Mouse (Mus musculus): ENCODE data around the gene Stac3. TPM values are rescaled to one million over a fixed set of nuclear protein-coding genes. Genes with fewer than 3 reads are reported as not detected.
A peak's percentile ranks its signal among the peaks of the same experiment; 100 is the strongest.

The Stac3 gene
- total and polyA plus RNA-seq, 2 experiments from 2014 or later: 0.50 to 1.7 TPM

DNA sequence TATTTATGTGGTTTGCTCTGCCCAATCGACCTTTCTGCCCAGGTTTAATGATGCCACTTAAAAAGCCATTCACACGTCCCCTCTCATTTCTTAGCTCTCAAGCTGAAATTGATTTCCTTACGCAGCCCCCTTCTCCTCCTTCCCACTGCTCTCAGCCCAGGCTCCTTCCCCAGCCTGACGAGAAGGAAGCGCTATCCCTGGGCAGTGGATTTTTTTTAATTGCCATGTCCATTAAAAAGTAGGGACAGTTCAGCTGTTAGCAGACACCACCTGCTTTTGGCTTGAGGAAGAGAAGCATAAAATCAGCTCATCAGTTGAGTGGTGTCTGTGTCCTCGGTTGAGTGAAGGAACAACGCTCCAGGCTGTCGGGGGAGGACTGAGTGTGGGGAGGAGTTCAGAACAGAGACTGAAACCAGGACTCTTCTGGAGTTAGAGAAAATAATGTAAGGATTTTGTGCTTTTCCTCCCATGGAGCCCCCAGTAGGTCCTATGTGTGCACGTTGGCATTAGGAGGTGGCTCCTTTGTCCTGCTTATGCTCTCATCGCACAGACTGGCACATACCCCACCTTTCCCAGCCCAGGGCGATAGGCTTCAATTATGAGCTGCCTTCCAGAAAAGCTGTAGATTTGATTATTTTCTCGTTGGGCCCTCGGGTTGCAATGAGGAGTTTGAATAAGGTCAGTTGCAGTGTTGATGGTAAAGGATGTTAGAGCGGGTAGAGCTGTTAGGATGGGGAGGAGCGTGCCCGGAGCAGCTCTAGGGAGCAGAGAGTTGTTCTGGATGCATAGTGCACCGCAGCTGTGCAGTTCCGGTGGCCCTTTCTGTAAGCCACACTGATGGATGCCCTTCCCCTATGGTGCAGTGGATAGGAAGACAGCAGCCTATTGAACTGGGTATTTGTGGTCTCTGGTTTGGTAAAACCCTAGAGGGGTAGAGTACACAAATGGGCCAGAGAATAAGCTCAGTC lies 11.0 kb upstream of the Stac3 start:
- Histone ChIP-seq H3K9me3 (ENCODE audit: low read length) (no peaks in the 10 kb centered on the region), H3K27ac (ENCODE audit: low read depth, low read length) (0 out of 2 replicates have a peak overlapping the region, but pooled peaks have one; percentile 9), H3K4me2 (ENCODE audit: low read depth) (no peak overlapping the region), H3K36me3 (ENCODE audit: insufficient read depth) (peaks cover 71% of the 10 kb centered on the region), H3K4me3 (ENCODE audit: low read depth, low read length) (no peak overlapping the region), H3K27me3 (ENCODE audit: insufficient read depth, low read length) (no peaks in the 10 kb centered on the region), H3K4me1 (ENCODE audit: insufficient read depth) (no peaks in the 10 kb centered on the region), H3K9ac (no peak overlapping the region)
- no peak for DNase-seq
- WGBS: 78% methylated on average over 18 of the region's 18 CpGs
- no peak for TF ChIP-seq CTCF (IDR thresholded peaks at IDR 0.05; ENCODE audit: low read depth)
- ATAC-seq: no peak; the same call in 1 of the 2 replicates

DNA sequence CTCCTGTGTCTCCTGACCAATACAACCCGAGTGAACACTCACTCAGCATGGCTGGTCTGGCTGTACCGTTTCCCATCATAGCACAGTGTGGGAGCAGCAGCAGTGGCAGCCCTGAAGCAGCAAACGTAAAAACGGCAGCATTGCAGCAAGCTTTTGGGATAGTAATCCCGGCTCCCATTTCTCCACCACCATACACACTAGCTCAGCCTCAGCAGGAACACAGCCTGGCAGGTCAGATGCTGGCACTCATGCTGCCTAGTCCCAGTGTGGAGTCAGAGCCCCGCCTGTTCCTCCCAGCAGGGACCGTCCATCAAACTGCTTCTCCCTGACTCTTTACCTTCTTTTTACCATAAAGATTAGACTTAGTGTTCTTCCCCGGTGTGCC lies 10.4 kb upstream of the Stac3 start:
- TF ChIP-seq CTCF (IDR thresholded peaks at IDR 0.05; ENCODE audit: low read depth): no peak
- H3K9ac ChIP-seq: no peak overlapping the region
- ATAC-seq (no peak), DNase-seq (no peak)
- H3K4me2 ChIP-seq (ENCODE audit: low read depth): no peak overlapping the region
- H3K27ac ChIP-seq (ENCODE audit: low read depth, low read length): no peak overlapping the region
- 67% methylated on average over 8 of the region's 8 CpGs for WGBS
- H3K4me1 ChIP-seq (ENCODE audit: insufficient read depth): no peaks in the 10 kb centered on the region
- H3K4me3 ChIP-seq (ENCODE audit: low read depth, low read length): no peak overlapping the region
- no peaks in the 10 kb centered on the region for H3K27me3 ChIP-seq (ENCODE audit: insufficient read depth, low read length)
- H3K9me3 ChIP-seq (ENCODE audit: low read length): no peaks in the 10 kb centered on the region
- peaks cover 72% of the 10 kb centered on the region for H3K36me3 ChIP-seq (ENCODE audit: insufficient read depth)

DNA sequence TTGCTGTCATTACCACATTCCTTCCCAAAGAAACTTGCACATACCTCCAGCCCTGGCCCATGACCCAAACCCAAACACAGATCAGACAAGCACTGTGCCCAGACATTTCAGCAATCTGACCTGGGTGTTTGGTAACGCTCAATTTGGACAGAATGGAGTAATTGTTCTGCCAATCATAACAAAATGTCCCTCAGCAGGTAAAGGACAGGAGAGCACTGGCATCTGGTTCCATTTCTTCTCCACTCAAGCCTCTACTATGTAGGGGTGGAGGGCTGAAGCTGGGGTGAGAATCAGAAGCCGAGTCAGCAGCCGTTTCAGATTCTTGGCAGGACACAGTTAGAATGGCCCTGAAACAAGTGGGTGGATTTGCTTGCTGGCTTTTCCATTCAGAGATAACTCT lies 9.4 kb upstream of the Stac3 start:
- no peaks in the 10 kb centered on the region for H3K9me3 ChIP-seq (ENCODE audit: low read length)
- H3K27me3 ChIP-seq (ENCODE audit: insufficient read depth, low read length): no peaks in the 10 kb centered on the region
- ATAC-seq (no peak), DNase-seq (no peak)
- no peak overlapping the region for H3K4me3 ChIP-seq (ENCODE audit: low read depth, low read length)
- H3K27ac ChIP-seq (ENCODE audit: low read depth, low read length): no peak overlapping the region
- peaks cover 75% of the 10 kb centered on the region for H3K36me3 ChIP-seq (ENCODE audit: insufficient read depth)
- no peak overlapping the region for H3K9ac ChIP-seq
- H3K4me2 ChIP-seq (ENCODE audit: low read depth): no peak overlapping the region
- WGBS: 86% methylated on average over 3 of the region's 3 CpGs
- no peak for TF ChIP-seq CTCF (IDR thresholded peaks at IDR 0.05; ENCODE audit: low read depth)
- no peaks in the 10 kb centered on the region for H3K4me1 ChIP-seq (ENCODE audit: insufficient read depth)

DNA sequence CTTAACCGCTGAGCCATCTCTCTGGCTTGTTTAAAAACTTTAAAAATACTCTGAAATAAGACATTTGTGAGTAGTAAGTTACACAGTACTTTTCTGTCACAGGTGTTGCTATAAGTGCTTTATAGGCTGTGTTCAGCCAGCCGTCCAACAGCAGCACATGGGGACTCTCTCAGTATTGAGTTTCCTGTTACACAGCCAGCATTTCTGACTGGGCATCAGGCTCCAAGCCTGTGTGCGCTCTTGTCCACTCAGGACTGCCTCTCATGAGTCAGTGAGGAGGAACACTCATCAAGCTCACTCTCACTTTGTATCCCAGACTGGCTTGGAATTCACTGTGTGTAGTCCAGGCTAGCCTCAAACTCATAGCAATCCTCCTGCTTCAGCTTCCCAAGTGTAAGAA lies 5.3 kb upstream of the Stac3 start:
- H3K4me2 ChIP-seq (ENCODE audit: low read depth): no peak overlapping the region
- no peak for DNase-seq
- TF ChIP-seq CTCF (IDR thresholded peaks at IDR 0.05; ENCODE audit: low read depth): no peak
- no peak overlapping the region for H3K9ac ChIP-seq
- no peaks in the 10 kb centered on the region for H3K9me3 ChIP-seq (ENCODE audit: low read length)
- H3K27ac ChIP-seq (ENCODE audit: low read depth, low read length): no peak overlapping the region
- H3K27me3 ChIP-seq (ENCODE audit: insufficient read depth, low read length): no peaks in the 10 kb centered on the region
- 97% methylated on average over 3 of the region's 3 CpGs for WGBS
- H3K4me3 ChIP-seq (ENCODE audit: low read depth, low read length): no peak overlapping the region
- ATAC-seq: no peak
- no peaks in the 10 kb centered on the region for H3K4me1 ChIP-seq (ENCODE audit: insufficient read depth)
- peaks cover 86% of the 10 kb centered on the region for H3K36me3 ChIP-seq (ENCODE audit: insufficient read depth)

DNA sequence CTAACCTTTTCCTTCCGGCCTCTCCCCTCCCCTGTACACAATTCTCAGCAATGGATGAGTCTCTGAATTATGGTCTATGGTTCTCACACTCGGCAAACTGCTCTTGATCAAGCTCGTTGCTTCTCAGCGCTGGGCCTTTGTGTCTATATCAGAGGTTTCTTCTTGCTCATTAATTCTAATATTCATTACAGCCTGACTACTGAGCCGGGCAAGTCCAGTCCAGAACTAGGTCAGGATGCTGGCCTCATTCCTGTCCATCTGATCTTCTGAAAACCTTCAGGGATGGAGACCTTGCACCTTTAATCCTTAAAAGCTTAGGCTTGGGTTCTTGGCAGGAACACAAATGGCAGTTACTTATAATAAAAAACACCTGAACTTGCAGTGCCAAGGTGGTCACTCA lies 2.0 kb upstream of the Stac3 start:
- WGBS: 68% methylated on average over 5 of the region's 5 CpGs
- Histone ChIP-seq H3K27ac (ENCODE audit: low read depth, low read length) (no peak overlapping the region), H3K27me3 (ENCODE audit: insufficient read depth, low read length) (no peaks in the 10 kb centered on the region), H3K36me3 (ENCODE audit: insufficient read depth) (peaks cover 63% of the 10 kb centered on the region), H3K4me1 (ENCODE audit: insufficient read depth) (no peaks in the 10 kb centered on the region), H3K4me2 (ENCODE audit: low read depth) (no peak overlapping the region), H3K9me3 (ENCODE audit: low read length) (no peaks in the 10 kb centered on the region), H3K9ac (no peak overlapping the region), H3K4me3 (ENCODE audit: low read depth, low read length) (no peak overlapping the region)
- no peak for TF ChIP-seq CTCF (IDR thresholded peaks at IDR 0.05; ENCODE audit: low read depth)
- no peak for DNase-seq
- ATAC-seq: no peak

DNA sequence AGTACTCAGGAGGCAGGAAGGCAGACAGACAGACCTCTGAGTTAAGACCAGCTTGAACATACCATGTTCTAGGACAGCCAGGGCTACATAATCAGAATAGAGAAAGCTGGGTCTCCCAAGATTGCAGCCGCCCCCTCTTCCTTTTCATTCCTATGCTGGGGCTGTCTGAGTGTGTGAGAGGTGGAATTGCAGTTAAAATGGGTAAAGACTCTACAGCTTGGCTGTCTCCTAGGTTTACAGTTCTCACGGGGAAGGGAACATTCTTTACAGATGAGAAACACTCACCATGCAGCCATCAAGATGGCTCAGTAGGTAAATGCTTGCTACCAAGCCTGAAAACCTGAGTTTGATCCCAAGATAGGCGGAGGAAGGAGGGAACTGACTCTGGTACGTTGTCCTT lies 1.4 kb upstream of the Stac3 start:
- no peak overlapping the region for H3K4me3 ChIP-seq (ENCODE audit: low read depth, low read length)
- no peak overlapping the region for H3K27ac ChIP-seq (ENCODE audit: low read depth, low read length)
- DNase-seq: no peak
- peaks cover 57% of the 10 kb centered on the region for H3K36me3 ChIP-seq (ENCODE audit: insufficient read depth)
- TF ChIP-seq CTCF (IDR thresholded peaks at IDR 0.05; ENCODE audit: low read depth): no peak
- no peak overlapping the region for H3K9ac ChIP-seq
- H3K27me3 ChIP-seq (ENCODE audit: insufficient read depth, low read length): no peaks in the 10 kb centered on the region
- WGBS: 91% methylated on average over 4 of the region's 4 CpGs
- no peaks in the 10 kb centered on the region for H3K4me1 ChIP-seq (ENCODE audit: insufficient read depth)
- H3K9me3 ChIP-seq (ENCODE audit: low read length): no peaks in the 10 kb centered on the region
- no peak overlapping the region for H3K4me2 ChIP-seq (ENCODE audit: low read depth)
- no peak for ATAC-seq

DNA sequence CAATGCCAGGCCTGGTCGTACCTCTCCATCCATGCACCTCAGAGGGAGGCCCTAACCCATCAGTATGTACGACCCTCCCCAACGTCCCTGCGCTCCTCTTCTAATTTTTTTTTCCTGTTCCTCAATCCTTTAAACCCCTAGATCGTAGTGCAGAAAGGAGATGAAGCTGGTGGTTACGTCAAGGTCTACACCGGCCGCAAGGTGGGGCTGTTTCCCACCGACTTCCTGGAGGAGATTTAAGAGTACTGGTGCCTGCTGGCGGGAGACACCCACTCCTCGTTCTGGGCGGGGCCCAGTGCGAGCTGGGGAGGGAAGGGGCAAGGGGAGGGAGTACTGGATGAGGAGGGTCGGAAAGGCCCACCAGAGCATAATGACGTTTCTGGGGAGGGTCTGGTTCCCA lies 6.8 kb downstream of the Stac3 start:
- Histone ChIP-seq H3K4me3 (ENCODE audit: low read depth, low read length) (no peak overlapping the region), H3K27ac (ENCODE audit: low read depth, low read length) (no peak overlapping the region), H3K27me3 (ENCODE audit: insufficient read depth, low read length) (no peaks in the 10 kb centered on the region), H3K4me2 (ENCODE audit: low read depth) (peak overlapping the region; percentile 83), H3K9me3 (ENCODE audit: low read length) (no peaks in the 10 kb centered on the region), H3K4me1 (ENCODE audit: insufficient read depth) (peaks cover 30% of the 10 kb centered on the region), H3K9ac (no peak overlapping the region), H3K36me3 (ENCODE audit: insufficient read depth) (peaks cover 3% of the 10 kb centered on the region)
- no peak for ATAC-seq
- DNase-seq: peak; percentile 81
- WGBS: 4% methylated on average over 15 of the region's 15 CpGs
- TF ChIP-seq CTCF (IDR thresholded peaks at IDR 0.05; ENCODE audit: low read depth): peak; percentile 79

All from forebrain, postnatal 0 days (tissue).